Mouse (Mus musculus): ENCODE measurements around the gene Pisd.

GRCm38 (mm10) chr5:32761566-32762140, 23.8 kb downstream of the Pisd start:
- TF ChIP-seq E2F4 (IDR thresholded peaks at IDR 0.05; ENCODE audit: insufficient replicate concordance, low read depth, low read length) (no peak), TBP (conservative IDR thresholded peaks at IDR 0.05; ENCODE audit: low read depth, low read length) (no peak), KAT2A (IDR thresholded peaks at IDR 0.05; ENCODE audit: insufficient replicate concordance, low read length) (no peak), CTCF (conservative IDR thresholded peaks at IDR 0.05 in 1 of 2, IDR thresholded peaks at IDR 0.05 in 1 of 2; ENCODE audit: low read depth in 2 of 2, low read length in 2 of 2) (no peak), POLR2A (IDR thresholded peaks at IDR 0.05; ENCODE audit: low read depth, low read length) (no peak), USF1 (IDR thresholded peaks at IDR 0.05; ENCODE audit: low read depth, low read length) (no peak)
